Mouse (Mus musculus): ENCODE results near the gene Grid2. TPM values are rescaled to one million over a fixed set of nuclear protein-coding genes. Genes with fewer than 3 reads are reported as not detected.

The Grid2 gene
- total and polyA plus RNA-seq, 3 experiments, result not detected

DNA sequence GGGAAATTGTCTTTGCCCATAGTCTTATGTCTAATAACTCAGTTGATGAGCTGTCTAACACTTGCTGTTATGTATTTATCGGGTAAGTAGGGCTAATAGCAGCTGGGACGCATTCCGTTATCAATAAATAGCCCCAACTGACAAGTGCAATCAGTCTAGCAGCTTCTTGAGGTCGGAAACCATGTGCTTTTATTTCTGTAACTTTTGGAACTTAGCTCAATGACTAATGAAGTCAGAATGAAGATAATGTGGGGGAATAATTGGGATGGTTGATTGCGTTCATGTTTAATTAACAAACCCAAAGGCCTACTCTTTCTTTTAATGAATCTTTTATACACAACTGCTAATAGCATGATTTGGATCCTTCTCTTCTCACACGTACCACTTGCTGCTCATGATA is 666.3 kb downstream of the Grid2 start:
- no peaks in the 10 kb centered on the region for H3K36me3 ChIP-seq (ENCODE audit: control insufficient read depth in 1 of 2, insufficient read depth in 2 of 2, low read length in 2 of 2)
- H3K4me3 ChIP-seq (ENCODE audit: control insufficient read depth in 1 of 2, insufficient read depth in 1 of 2, low read depth in 2 of 2, low read length in 2 of 2), result no peak overlapping the region
- DNase-seq (ENCODE audit: low read depth, low spot score), result no peak
- no peaks in the 10 kb centered on the region for H3K4me1 ChIP-seq (ENCODE audit: control insufficient read depth in 1 of 2, insufficient read depth in 2 of 2, low read length in 2 of 2)
- no peak overlapping the region for H3K9ac ChIP-seq (ENCODE audit: control insufficient read depth, low read depth, low read length, poor library complexity, severe bottlenecking)
- H3K79me2 ChIP-seq (ENCODE audit: control insufficient read depth, insufficient read depth, low read length, poor library complexity), result no peaks in the 10 kb centered on the region
- H3K27me3 ChIP-seq (ENCODE audit: control insufficient read depth in 1 of 2, insufficient read depth in 2 of 2, low read length in 2 of 2), result no peaks in the 10 kb centered on the region
- no peak for TF ChIP-seq CHD1 (IDR thresholded peaks at IDR 0.05; ENCODE audit: low read depth, low read length)
- TF ChIP-seq MXI1 (IDR thresholded peaks at IDR 0.05; ENCODE audit: low read depth, low read length), result no peak
- TF ChIP-seq SIN3A (IDR thresholded peaks at IDR 0.05; ENCODE audit: low read length), result no peak
- TF ChIP-seq MYC (IDR thresholded peaks at IDR 0.05; ENCODE audit: low read depth, low read length), result no peak
- no peak for TF ChIP-seq POLR2AphosphoS5 (IDR thresholded peaks at IDR 0.05; ENCODE audit: borderline replicate concordance, low read depth, low read length)
- no peak for TF ChIP-seq HCFC1 (IDR thresholded peaks at IDR 0.05; ENCODE audit: low read depth, low read length)
- H3K9me3 ChIP-seq (replicated peaks; ENCODE audit: insufficient read depth, low read length), result no peaks in the 10 kb centered on the region
- H3K27ac ChIP-seq (ENCODE audit: control insufficient read depth, low read depth, low read length), result no peak overlapping the region

DNA sequence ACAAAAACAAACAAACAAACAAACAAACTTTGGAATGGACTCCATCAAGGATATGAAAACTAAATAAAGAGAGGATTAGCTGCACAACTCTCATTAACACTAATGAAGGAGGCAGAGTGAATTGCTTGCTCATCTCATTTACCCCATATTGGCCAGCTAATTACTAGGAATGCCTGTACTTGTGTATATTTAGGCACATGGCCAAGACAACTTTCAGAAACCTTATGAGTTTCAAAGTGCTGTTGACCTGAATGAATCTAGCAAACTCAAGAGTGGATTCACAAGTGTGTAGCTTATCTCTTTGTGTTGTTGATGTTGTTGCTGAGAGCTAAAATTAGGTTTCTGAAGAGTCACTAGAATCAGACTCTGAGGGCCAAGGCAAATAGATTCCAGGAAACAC is 675.5 kb downstream of the Grid2 start:
- Histone ChIP-seq H3K79me2 (ENCODE audit: control insufficient read depth, insufficient read depth, low read length, poor library complexity) (no peaks in the 10 kb centered on the region), H3K9ac (ENCODE audit: control insufficient read depth, low read depth, low read length, poor library complexity, severe bottlenecking) (no peak overlapping the region), H3K27me3 (ENCODE audit: control insufficient read depth in 1 of 2, insufficient read depth in 2 of 2, low read length in 2 of 2) (no peaks in the 10 kb centered on the region), H3K4me3 (ENCODE audit: control insufficient read depth in 1 of 2, insufficient read depth in 1 of 2, low read depth in 2 of 2, low read length in 2 of 2) (no peak overlapping the region), H3K36me3 (ENCODE audit: control insufficient read depth in 1 of 2, insufficient read depth in 2 of 2, low read length in 2 of 2) (no peaks in the 10 kb centered on the region), H3K27ac (ENCODE audit: control insufficient read depth, low read depth, low read length) (no peak overlapping the region), H3K4me1 (ENCODE audit: control insufficient read depth in 1 of 2, insufficient read depth in 2 of 2, low read length in 2 of 2) (no peaks in the 10 kb centered on the region), H3K9me3 (replicated peaks; ENCODE audit: insufficient read depth, low read length) (no peaks in the 10 kb centered on the region)
- DNase-seq (ENCODE audit: low read depth, low spot score), result no peak
- TF ChIP-seq ETS1 (IDR thresholded peaks at IDR 0.05; ENCODE audit: low read depth, low read length) (no peak), TCF12 (IDR thresholded peaks at IDR 0.05; ENCODE audit: low read depth, low read length) (no peak), EP300 (IDR thresholded peaks at IDR 0.05; ENCODE audit: low read depth in 1 of 2, low read length in 2 of 2) (no peak), ZKSCAN1 (IDR thresholded peaks at IDR 0.05; ENCODE audit: low read depth, low read length) (no peak), GABPA (IDR thresholded peaks at IDR 0.05; ENCODE audit: low read depth, low read length) (no peak), MYC (IDR thresholded peaks at IDR 0.05; ENCODE audit: low read depth, low read length) (no peak), POLR2A (IDR thresholded peaks at IDR 0.05; ENCODE audit: control insufficient read depth in 1 of 2, insufficient read depth in 1 of 2, low read depth in 1 of 2, low read length in 2 of 2, poor library complexity in 1 of 2) (no peak), CHD2 (IDR thresholded peaks at IDR 0.05; ENCODE audit: low read length) (no peak), NELFE (IDR thresholded peaks at IDR 0.05; ENCODE audit: low read depth, low read length) (no peak), USF1 (IDR thresholded peaks at IDR 0.05; ENCODE audit: low read depth, low read length) (no peak), SIN3A (IDR thresholded peaks at IDR 0.05; ENCODE audit: low read length) (no peak), MEF2A (IDR thresholded peaks at IDR 0.05; ENCODE audit: extremely low read depth, insufficient replicate concordance, low read depth, low read length, poor library complexity, severe bottlenecking) (no peak), HCFC1 (IDR thresholded peaks at IDR 0.05; ENCODE audit: low read depth, low read length) (no peak), USF2 (IDR thresholded peaks at IDR 0.05; ENCODE audit: borderline replicate concordance in 1 of 2, insufficient read depth in 1 of 2, low read depth in 1 of 2, low read length in 2 of 2) (no peak)

All from MEL (cell line).